In the genomic region with DNA sequence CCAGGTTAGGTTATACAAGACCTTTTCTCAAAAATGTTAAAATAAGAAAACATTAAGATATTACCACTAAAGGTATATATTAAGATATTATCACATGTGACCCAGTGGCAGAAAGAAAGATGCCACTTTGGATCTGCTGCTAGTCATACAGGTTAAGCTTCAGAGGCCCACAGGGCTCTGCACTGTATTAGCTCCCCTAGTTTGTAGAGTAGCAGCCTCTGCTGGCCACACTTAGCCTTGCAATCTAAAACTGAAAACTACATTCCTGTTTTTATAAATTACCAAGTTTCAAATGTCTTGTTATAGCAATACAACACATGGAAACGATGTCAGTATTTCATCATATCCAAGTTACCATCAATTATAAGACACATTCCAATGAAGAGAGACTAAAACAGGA, we compare ENCODE assay signal across 9 mouse cellular contexts. TPM values are rescaled to one million over a fixed set of nuclear protein-coding genes. Genes with fewer than 3 reads are reported as not detected.
A peak's percentile ranks its signal among the peaks of the same experiment; 100 is the strongest.
DNase-seq lines count a peak whose midpoint lies in the region; ATAC-seq and TF ChIP-seq lines count a peak whose summit lies in the region.
"Had no signal": no experiment of that assay in that cellular context is flagged by ENCODE, and none has a peak within 500 bp of the region (broad histone marks: within the 10 kb centered on the region; RNA-seq: fewer than 3 reads in every experiment).

No protein-coding gene starts in this region.

- peak; percentile 72 for TF ChIP-seq RAD21 in CH12.LX (IDR thresholded peaks at IDR 0.05; ENCODE audit: low read depth, low read length)

- no peak overlapping the region for H3K27ac ChIP-seq in heart, postnatal 0 days (ENCODE audit: low read depth)
- H3K27ac ChIP-seq in heart, embryonic 12.5 days (ENCODE audit: poor library complexity, severe bottlenecking), result no peak overlapping the region
- no peak overlapping the region for H3K27ac ChIP-seq in CH12.LX (ENCODE audit: insufficient read depth, low read depth)
- H3K27ac ChIP-seq in bone marrow, adult 2 months (ENCODE audit: control insufficient read depth, insufficient read depth, low read depth, low read length, poor library complexity), result no peak overlapping the region
- H3K27ac ChIP-seq in midbrain, postnatal 0 days (ENCODE audit: low read depth, low read length), result no peak overlapping the region

- H3K4me1 ChIP-seq in heart, postnatal 0 days (ENCODE audit: control insufficient read depth, insufficient read depth), result no peaks in the 10 kb centered on the region
- no peaks in the 10 kb centered on the region for H3K4me1 ChIP-seq in heart, embryonic 12.5 days (replicated peaks)
- H3K4me1 ChIP-seq in CH12.LX (ENCODE audit: control insufficient read depth in 1 of 2, insufficient read depth in 2 of 2), result no peaks in the 10 kb centered on the region
- no peaks in the 10 kb centered on the region for H3K4me1 ChIP-seq in bone marrow, adult 2 months (ENCODE audit: control insufficient read depth, insufficient read depth, low read length)
- no peaks in the 10 kb centered on the region for H3K4me1 ChIP-seq in midbrain, postnatal 0 days (ENCODE audit: insufficient read depth, low read length)
- H3K4me1 ChIP-seq: megakaryocyte, embryonic 14.5 days had no signal

- H3K79me2 ChIP-seq in CH12.LX (replicated peaks; ENCODE audit: control insufficient read depth, extremely low read depth, insufficient read depth, poor library complexity, severe bottlenecking), result no peaks in the 10 kb centered on the region

- no peak for TF ChIP-seq POLR2A in CH12.LX (IDR thresholded peaks at IDR 0.05; ENCODE audit: low read depth, low read length)
- TF ChIP-seq POLR2A in bone marrow, adult 2 months (IDR thresholded peaks at IDR 0.05; ENCODE audit: borderline replicate concordance, control insufficient read depth, low read depth, low read length), result no peak

- no peak overlapping the region for H3K4me3 ChIP-seq in heart, postnatal 0 days (ENCODE audit: low read depth, low read length)
- H3K4me3 ChIP-seq in heart, embryonic 12.5 days, result no peak overlapping the region
- no peak overlapping the region for H3K4me3 ChIP-seq in CH12.LX (replicated peaks in 1 of 3; ENCODE audit: low read depth in 2 of 3, low read length in 2 of 3, poor library complexity in 1 of 3)
- no peak overlapping the region for H3K4me3 ChIP-seq in bone marrow, adult 2 months (replicated peaks; ENCODE audit: control insufficient read depth, low read depth, low read length)
- no peak overlapping the region for H3K4me3 ChIP-seq in midbrain, postnatal 0 days (ENCODE audit: low read depth, low read length)
- H3K4me3 ChIP-seq: megakaryocyte, embryonic 14.5 days had no signal

- peaks cover 14% of the 10 kb centered on the region for H3K36me3 ChIP-seq in heart, postnatal 0 days (replicated peaks; ENCODE audit: control insufficient read depth, insufficient read depth, low read length)
- H3K36me3 ChIP-seq in heart, embryonic 12.5 days, result peaks cover 11% of the 10 kb centered on the region
- peaks cover 11 to 32% of the 10 kb centered on the region in 2 experiments for H3K36me3 ChIP-seq in CH12.LX (replicated peaks in 1 of 2; ENCODE audit: control insufficient read depth in 1 of 2, insufficient read depth in 1 of 2, low read length in 1 of 2)
- peaks cover 3% of the 10 kb centered on the region; the same call in 1 of the 2 replicates for H3K36me3 ChIP-seq in midbrain, postnatal 0 days (ENCODE audit: insufficient read depth, low read length)

- dilution Hi-C loops in CH12.LX (cut with MboI; ENCODE audit: extremely low pct_ligation_motif_present, extremely low pct_unique_long_range_greater_than_20kb, low sequenced_read_pairs), result no loop called here

- no peaks in the 10 kb centered on the region for H3K9me3 ChIP-seq in heart, postnatal 0 days (replicated peaks; ENCODE audit: control insufficient read depth, low read length)
- H3K9me3 ChIP-seq in heart, embryonic 12.5 days (replicated peaks), result no peaks in the 10 kb centered on the region
- no peaks in the 10 kb centered on the region for H3K9me3 ChIP-seq in CH12.LX (replicated peaks; ENCODE audit: low read length)
- no peaks in the 10 kb centered on the region for H3K9me3 ChIP-seq in midbrain, postnatal 0 days (ENCODE audit: low read length)
- H3K9me3 ChIP-seq: megakaryocyte, embryonic 14.5 days had no signal

- in situ Hi-C loops in CH12.LX (cut with MboI; ENCODE audit: low pct_ligation_motif_present, low pct_unique_long_range_greater_than_20kb, low sequenced_read_pairs), result loop anchor here (10.0 to 25.0 kb wide), 2 partner anchors 120 to 237 kb away; partner anchors contain the start of gene Tmem177

- TF ChIP-seq EP300 in heart, postnatal 0 days (IDR thresholded peaks at IDR 0.05; ENCODE audit: low read depth), result no peak
- no peak for TF ChIP-seq EP300 in CH12.LX (IDR thresholded peaks at IDR 0.05; ENCODE audit: low read length)

- intact Hi-C loops in heart, postnatal 14 days (cut with DNase I), result loop anchor here (1.0 to 5.0 kb wide), 3 partner anchors 127 to 588 kb away; no protein-coding TSS in a partner anchor
- intact Hi-C loops in left cerebral cortex, postnatal 14 days (cut with DNase I), result loop anchor here (2.0 to 10.0 kb wide), 2 partner anchors 126 to 220 kb away; no protein-coding TSS in a partner anchor

- H3K9ac ChIP-seq in heart, postnatal 0 days (replicated peaks; ENCODE audit: low read depth, low read length), result no peak overlapping the region
- no peak overlapping the region for H3K9ac ChIP-seq in heart, embryonic 12.5 days
- no peak overlapping the region for H3K9ac ChIP-seq in CH12.LX (ENCODE audit: insufficient read depth, low read depth)
- no peak overlapping the region for H3K9ac ChIP-seq in midbrain, postnatal 0 days (replicated peaks; ENCODE audit: low read length, poor library complexity, severe bottlenecking)

- peak; percentile 79 for TF ChIP-seq CTCF in heart, postnatal 0 days (IDR thresholded peaks at IDR 0.05; ENCODE audit: low read depth)
- TF ChIP-seq CTCF in CH12.LX (conservative IDR thresholded peaks at IDR 0.05 in 1 of 2, IDR thresholded peaks at IDR 0.05 in 1 of 2; ENCODE audit: low read depth in 2 of 2, low read length in 2 of 2), result peak; percentile 69 to 85
- 0 out of 2 replicates have a peak, but pooled peaks have one; percentile 6 for TF ChIP-seq CTCF in bone marrow, adult 2 months (IDR thresholded peaks at IDR 0.05; ENCODE audit: control insufficient read depth, insufficient read depth, low read length)
- TF ChIP-seq CTCF in midbrain, postnatal 0 days (IDR thresholded peaks at IDR 0.05), result peak; percentile 85

- H3K27me3 ChIP-seq in heart, postnatal 0 days (ENCODE audit: control insufficient read depth, insufficient read depth, low read length), result no peaks in the 10 kb centered on the region
- H3K27me3 ChIP-seq in heart, embryonic 12.5 days (replicated peaks), result no peaks in the 10 kb centered on the region
- no peaks in the 10 kb centered on the region for H3K27me3 ChIP-seq in CH12.LX (replicated peaks)
- H3K27me3 ChIP-seq in midbrain, postnatal 0 days (ENCODE audit: insufficient read depth, low read length), result no peaks in the 10 kb centered on the region
- H3K27me3 ChIP-seq: megakaryocyte, embryonic 14.5 days had no signal

- H3K4me2 ChIP-seq in heart, postnatal 0 days (ENCODE audit: low read depth, low read length), result no peak overlapping the region
- H3K4me2 ChIP-seq in heart, embryonic 12.5 days, result no peak overlapping the region
- H3K4me2 ChIP-seq in CH12.LX (ENCODE audit: insufficient read depth, low read depth, poor library complexity, severe bottlenecking), result no peak overlapping the region
- H3K4me2 ChIP-seq in midbrain, postnatal 0 days (ENCODE audit: low read depth, low read length, poor library complexity, severe bottlenecking), result no peak overlapping the region

- DNase-seq in heart, postnatal 0 days (ENCODE audit: low spot score), result peak; percentile 27
- DNase-seq in CH12.LX (ENCODE audit: extremely low read depth), result peak; percentile 27
- DNase-seq in heart, postnatal 14 days, result peak; percentile 27 to 41
- DNase-seq in left cerebral cortex, postnatal 14 days (ENCODE audit: low spot score in 2 of 2), result peak; percentile 31 to 43
- peak; percentile 62 for DNase-seq in midbrain, postnatal 0 days (ENCODE audit: low spot score)
- no peak for DNase-seq in ovary, postnatal 36 days (ENCODE audit: low spot score)

- 47% methylated on average over 1 of the region's 1 CpGs for WGBS in heart, postnatal 0 days
- 63% methylated on average over 1 of the region's 1 CpGs for WGBS in heart, embryonic 12.5 days
- WGBS in bone marrow, adult 2 months, result 42% methylated on average over 1 of the region's 1 CpGs
- 71% methylated on average over 1 of the region's 1 CpGs for WGBS in midbrain, postnatal 0 days

- peak; percentile 33; the same call in 1 of the 2 replicates for ATAC-seq in heart, postnatal 0 days (ENCODE audit: insufficient read depth, low read depth)
- no peak for ATAC-seq in heart, embryonic 12.5 days (ENCODE audit: insufficient number of reproducible peaks, low FRiP score)
- no peak for ATAC-seq in midbrain, postnatal 0 days (ENCODE audit: low FRiP score)

TF ChIP-seq in CH12.LX, 34 proteins besides CTCF, POLR2A, EP300 and RAD21:
- TF ChIP-seq ZC3H11A (IDR thresholded peaks at IDR 0.05; ENCODE audit: low read depth, low read length) (0 out of 2 replicates have a peak, but pooled peaks have one; percentile 7), ZMIZ1 (IDR thresholded peaks at IDR 0.05; ENCODE audit: low read depth, low read length) (no peak), MEF2A (IDR thresholded peaks at IDR 0.05; ENCODE audit: borderline replicate concordance, low read depth, low read length) (no peak), SMC3 (IDR thresholded peaks at IDR 0.05; ENCODE audit: low read depth, low read length) (peak; percentile 80)

RNA-seq across cellular contexts. Expression of gene Epb41l5, which starts 26.2 kb away (rescaled TPM):
- total RNA-seq in heart, postnatal 0 days (2014; rRNA removed; ENCODE audit: low replicate concordance), result 6.3 and 6.8 TPM in 2 replicates
- polyA plus RNA-seq in heart, postnatal 0 days (2015; fragmentation: Nextera tagmentation; extraction: Ambion mirVana), result 4.2 and 4.8 TPM in 2 replicates
- 22.2 and 23.6 TPM in 2 replicates for polyA plus RNA-seq in heart, embryonic 12.5 days (2016; fragmentation: Nextera tagmentation; extraction: Ambion mirVana)
- total RNA-seq in CH12.LX (2012; rRNA removed) (4.1 and 4.5 TPM in 2 replicates), CH12.LX (2014; rRNA removed) (3.8 and 4.3 TPM in 2 replicates)
- 3.8 TPM in 2 replicates for polyA plus RNA-seq in CH12.LX (2012; ENCODE audit: insufficient read length, low read depth)
- 0.40 and 2.4 TPM in 2 replicates for polyA plus RNA-seq in bone marrow, adult 2 months (2011; ENCODE audit: insufficient read depth, insufficient read length, low replicate concordance, missing spikeins)
- 1 to 10 TPM; 2.7 to 5.6 TPM for total RNA-seq in heart, postnatal 14 days (2021)
- 1 to 10 TPM; 6.8 to 7.4 TPM for total RNA-seq in left cerebral cortex, postnatal 14 days (2021)
- total RNA-seq in midbrain, postnatal 0 days (2014; rRNA removed), result 12.8 and 17.9 TPM in 2 replicates
- polyA plus RNA-seq in midbrain, postnatal 0 days (2015; fragmentation: Nextera tagmentation; extraction: Ambion mirVana), result 12.2 and 13.5 TPM in 2 replicates

Comparison
In these comparisons a context has a peak if more than half of its experiments do, and no peak if none do; other contexts are left out.
1. CTCF ChIP-seq: peak in every context shown above with its lines; median percentile 85 in midbrain, postnatal 0 days; 79 in heart, postnatal 0 days; 77 in CH12.LX; 6 in bone marrow, adult 2 months.